ENCODE assay signal across 10 mouse cellular contexts in the genomic region with DNA sequence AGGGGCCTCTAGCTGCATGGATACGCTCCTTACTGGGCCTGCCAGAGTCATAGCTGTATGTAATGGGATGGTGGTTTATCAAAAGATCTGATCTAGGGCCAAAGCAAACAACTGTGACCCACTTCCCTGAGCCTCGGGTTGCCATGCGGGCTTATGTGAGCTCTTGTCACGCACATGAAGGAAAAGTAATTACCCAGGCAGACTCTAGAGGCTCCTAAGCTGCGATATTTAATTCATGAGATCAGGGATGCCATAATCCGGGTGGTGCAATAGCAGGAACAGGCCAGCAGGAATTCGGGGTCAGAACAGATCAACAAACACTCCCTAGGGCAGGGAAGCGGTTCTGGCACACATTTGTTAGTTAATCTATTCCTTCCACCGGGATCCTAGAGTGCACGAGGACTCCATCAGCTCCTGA. TPM values are rescaled to one million over a fixed set of nuclear protein-coding genes. Genes with fewer than 3 reads are reported as not detected.
A peak's percentile ranks its signal among the peaks of the same experiment; 100 is the strongest.
DNase-seq lines count a peak whose midpoint lies in the region; ATAC-seq lines count a peak whose summit lies in the region.
"Had no signal": no experiment of that assay in that cellular context is flagged by ENCODE, and none has a peak within 500 bp of the region (broad histone marks: within the 10 kb centered on the region; RNA-seq: fewer than 3 reads in every experiment).

No protein-coding gene starts in this region.

- no peak overlapping the region for H3K9ac ChIP-seq in hindbrain, embryonic 14.5 days
- H3K9ac ChIP-seq: heart, embryonic 15.5 days; limb, embryonic 15.5 days had no signal

- no peaks in the 10 kb centered on the region; the same call in 1 of the 2 replicates for H3K4me1 ChIP-seq in hindbrain, embryonic 14.5 days (replicated peaks; ENCODE audit: control insufficient read depth, insufficient read depth, low read length)
- H3K4me1 ChIP-seq: heart, embryonic 15.5 days; limb, embryonic 15.5 days had no signal

- H3K27me3 ChIP-seq in hindbrain, embryonic 14.5 days (ENCODE audit: control insufficient read depth, insufficient read depth, low read length), result no peaks in the 10 kb centered on the region
- H3K27me3 ChIP-seq: heart, embryonic 15.5 days; limb, embryonic 15.5 days had no signal

- WGBS in hindbrain, embryonic 14.5 days, result 21% methylated on average over 10 of the region's 10 CpGs

- no peak overlapping the region for H3K4me2 ChIP-seq in hindbrain, embryonic 14.5 days (replicated peaks)
- H3K4me2 ChIP-seq: heart, embryonic 15.5 days; limb, embryonic 15.5 days had no signal

- ATAC-seq in hindbrain, embryonic 14.5 days (ENCODE audit: low FRiP score), result peak; percentile 67

- peak; percentile 4 for DNase-seq in 3T3-L1 (ENCODE audit: low read depth, low spot score)
- peak; percentile 43 for DNase-seq in NIH3T3 (ENCODE audit: low read depth)
- DNase-seq in hindbrain, embryonic 14.5 days (ENCODE audit: low spot score), result no peak
- peak; percentile 62 for DNase-seq in mesoderm, embryonic 11.5 days (ENCODE audit: low read depth, low spot score)
- no peak for DNase-seq in thymus, postnatal 10 days (ENCODE audit: low spot score in 2 of 2)
- DNase-seq in spleen, adult 12 weeks (ENCODE audit: low spot score), result no peak
- DNase-seq in adrenal gland, postnatal 14 days, result no peak
- DNase-seq: right cerebral cortex, postnatal 14 days had no signal

- H3K36me3 ChIP-seq in hindbrain, embryonic 14.5 days (replicated peaks; ENCODE audit: control insufficient read depth, insufficient read depth), result peaks cover 39% of the 10 kb centered on the region
- H3K36me3 ChIP-seq: heart, embryonic 15.5 days; limb, embryonic 15.5 days had no signal

- no peaks in the 10 kb centered on the region for H3K9me3 ChIP-seq in hindbrain, embryonic 14.5 days (ENCODE audit: control insufficient read depth, low read length)
- H3K9me3 ChIP-seq: heart, embryonic 15.5 days; limb, embryonic 15.5 days had no signal

- 0 out of 2 replicates have a peak overlapping the region, but pooled peaks have one; percentile 1 for H3K27ac ChIP-seq in hindbrain, embryonic 14.5 days
- H3K27ac ChIP-seq: heart, embryonic 15.5 days; limb, embryonic 15.5 days had no signal

- no peak overlapping the region for H3K4me3 ChIP-seq in hindbrain, embryonic 14.5 days (replicated peaks; ENCODE audit: low read length)
- H3K4me3 ChIP-seq: heart, embryonic 15.5 days; limb, embryonic 15.5 days had no signal

RNA-seq across cellular contexts. Expression of a gene that starts 21.7 kb away (rescaled TPM):
- 117 and 125 TPM in 2 replicates for polyA plus RNA-seq in hindbrain, embryonic 14.5 days (2014; fragmentation: Nextera tagmentation; extraction: Ambion mirVana)
- total RNA-seq in adrenal gland, postnatal 14 days (2021), result 47.1 and 47.7 TPM in 2 replicates

RNA-seq across cellular contexts. Expression of a gene that starts 55.7 kb away (rescaled TPM):
- 2.8 and 3.5 TPM in 2 replicates for polyA plus RNA-seq in hindbrain, embryonic 14.5 days (2014; fragmentation: Nextera tagmentation; extraction: Ambion mirVana)
- total RNA-seq in adrenal gland, postnatal 14 days (2021), result not detected in 2 replicates
- polyA plus RNA-seq: heart, embryonic 15.5 days had no signal

Comparison
In these comparisons a context has a peak if more than half of its experiments do, and no peak if none do; other contexts are left out.
1. DNase-seq: peak in 3T3-L1 (single experiment), NIH3T3 (single experiment) and mesoderm, embryonic 11.5 days (single experiment); none in hindbrain, embryonic 14.5 days (single experiment), thymus, postnatal 10 days (0 of 2), spleen, adult 12 weeks (single experiment) and adrenal gland, postnatal 14 days (single experiment).